In genomic region chr8:24374503-24374902, GRCm38 (mm10) we compare ENCODE assay signal across 14 mouse cellular contexts.
A peak's percentile ranks its signal among the peaks of the same experiment; 100 is the strongest.
DNase-seq lines count a peak whose midpoint lies in the region; ATAC-seq and TF ChIP-seq lines count a peak whose summit lies in the region.
"Had no signal": no experiment of that assay in that cellular context is flagged by ENCODE, and none has a peak within 500 bp of the region (broad histone marks: within the 10 kb centered on the region; RNA-seq: fewer than 3 reads in every experiment).

No protein-coding gene starts in this region.

- H3K4me2 ChIP-seq in liver, embryonic 12.5 days, result no peak overlapping the region
- H3K4me2 ChIP-seq: liver, embryonic 15.5 days; stomach, embryonic 15.5 days had no signal

- H3K9ac ChIP-seq in heart, adult 2 months (ENCODE audit: low read depth, low read length), result no peak overlapping the region
- no peak overlapping the region for H3K9ac ChIP-seq in liver, adult 2 months (ENCODE audit: low read depth, low read length)
- H3K9ac ChIP-seq in liver, embryonic 12.5 days, result no peak overlapping the region
- H3K9ac ChIP-seq: liver, embryonic 15.5 days; stomach, embryonic 15.5 days had no signal

- TF ChIP-seq CTCF in heart, adult 2 months (IDR thresholded peaks at IDR 0.05), result peak; percentile 62
- TF ChIP-seq CTCF in liver, adult 2 months (IDR thresholded peaks at IDR 0.05; ENCODE audit: low read depth, low read length), result peak; percentile 20; the same call in 1 of the 2 replicates
- peak; percentile 58 for TF ChIP-seq CTCF in E14TG2a.4 (conservative IDR thresholded peaks at IDR 0.05; ENCODE audit: low read length)

- no peak for ATAC-seq in liver, embryonic 12.5 days
- ATAC-seq: forebrain, embryonic 16.5 days had no signal

- intact Hi-C loops in heart, adult 2 months (cut with DNase I), result no loop called here

- no peak overlapping the region for H3K27ac ChIP-seq in heart, adult 2 months
- no peak overlapping the region for H3K27ac ChIP-seq in liver, adult 2 months (replicated peaks; ENCODE audit: insufficient read depth, low read depth, low read length)
- H3K27ac ChIP-seq in liver, embryonic 12.5 days, result no peak overlapping the region
- H3K27ac ChIP-seq: liver, embryonic 15.5 days; stomach, embryonic 15.5 days had no signal

- no peak for TF ChIP-seq POLR2A in heart, adult 2 months (IDR thresholded peaks at IDR 0.05; ENCODE audit: insufficient read depth, low read depth, low read length)
- TF ChIP-seq POLR2A in liver, adult 2 months (IDR thresholded peaks at IDR 0.05; ENCODE audit: extremely low read depth, insufficient read depth, low read length), result no peak

- no peak for DNase-seq in heart, adult 2 months
- DNase-seq in heart, adult 18-20 months, result no peak
- no peak for DNase-seq in liver, adult 2 months (ENCODE audit: extremely low read depth, low read depth, low spot score)
- DNase-seq in ES-CJ7 (ENCODE audit: low read depth, low spot score), result peak; percentile 66
- DNase-seq in frontal cortex, postnatal 25 days (ENCODE audit: low spot score in 2 of 2), result no peak
- DNase-seq: cerebellum, postnatal 36 days; heart, postnatal 14 days; right cerebral cortex, postnatal 25 days had no signal

- H3K4me3 ChIP-seq in heart, adult 2 months, result no peak overlapping the region
- no peak overlapping the region for H3K4me3 ChIP-seq in liver, adult 2 months (ENCODE audit: insufficient read depth, low read depth, low read length)
- H3K4me3 ChIP-seq in liver, embryonic 12.5 days, result no peak overlapping the region
- no peak overlapping the region for H3K4me3 ChIP-seq in E14TG2a.4 (replicated peaks; ENCODE audit: low read length)
- H3K4me3 ChIP-seq: liver, embryonic 15.5 days; myocyte; stomach, embryonic 15.5 days had no signal

- no peaks in the 10 kb centered on the region for H3K36me3 ChIP-seq in heart, adult 2 months (ENCODE audit: control insufficient read depth, insufficient read depth, low read length)
- H3K36me3 ChIP-seq in liver, adult 2 months (ENCODE audit: control insufficient read depth, insufficient read depth, low read length), result no peaks in the 10 kb centered on the region
- no peaks in the 10 kb centered on the region for H3K36me3 ChIP-seq in liver, embryonic 12.5 days
- H3K36me3 ChIP-seq in E14TG2a.4 (ENCODE audit: insufficient read depth, low read length), result no peaks in the 10 kb centered on the region; the same call in 1 of the 2 replicates
- H3K36me3 ChIP-seq: liver, embryonic 15.5 days; stomach, embryonic 15.5 days had no signal

- no peaks in the 10 kb centered on the region for H3K4me1 ChIP-seq in heart, adult 2 months (ENCODE audit: control insufficient read depth, insufficient read depth, low read length)
- H3K4me1 ChIP-seq in liver, adult 2 months (ENCODE audit: control insufficient read depth, insufficient read depth, low read length), result no peaks in the 10 kb centered on the region
- no peaks in the 10 kb centered on the region for H3K4me1 ChIP-seq in liver, embryonic 12.5 days
- H3K4me1 ChIP-seq in E14TG2a.4 (replicated peaks; ENCODE audit: low read depth, low read length), result no peaks in the 10 kb centered on the region
- H3K4me1 ChIP-seq: liver, embryonic 15.5 days; stomach, embryonic 15.5 days had no signal

- TF ChIP-seq EP300 in heart, adult 2 months (IDR thresholded peaks at IDR 0.05; ENCODE audit: insufficient read depth, low read depth, low read length), result no peak

- no peaks in the 10 kb centered on the region for H3K79me2 ChIP-seq in heart, adult 2 months (replicated peaks; ENCODE audit: control insufficient read depth, insufficient read depth, low read length)
- no peaks in the 10 kb centered on the region for H3K79me2 ChIP-seq in liver, adult 2 months (ENCODE audit: control insufficient read depth, insufficient read depth, low read length)

- no peaks in the 10 kb centered on the region for H3K27me3 ChIP-seq in heart, adult 2 months (ENCODE audit: control insufficient read depth, insufficient read depth, low read length)
- no peaks in the 10 kb centered on the region; the same call in 1 of the 2 replicates for H3K27me3 ChIP-seq in liver, adult 2 months (ENCODE audit: control insufficient read depth, insufficient read depth, low read length)
- no peaks in the 10 kb centered on the region for H3K27me3 ChIP-seq in liver, embryonic 12.5 days (replicated peaks)
- H3K27me3 ChIP-seq in E14TG2a.4 (ENCODE audit: insufficient read depth, low read length), result no peaks in the 10 kb centered on the region
- H3K27me3 ChIP-seq: liver, embryonic 15.5 days; stomach, embryonic 15.5 days had no signal

- 88% methylated on average over 1 of the region's 1 CpGs for WGBS in heart, adult 2 months
- 79% methylated on average over 1 of the region's 1 CpGs for WGBS in liver, adult 2 months
- 71% methylated on average over 1 of the region's 1 CpGs for WGBS in liver, embryonic 12.5 days (ENCODE audit: insufficient replicate concordance)

- no peaks in the 10 kb centered on the region for H3K9me3 ChIP-seq in liver, embryonic 12.5 days (replicated peaks)
- peaks cover 25% of the 10 kb centered on the region for H3K9me3 ChIP-seq in E14TG2a.4 (ENCODE audit: low read length)
- H3K9me3 ChIP-seq: liver, embryonic 15.5 days; stomach, embryonic 15.5 days had no signal
